Mouse (Mus musculus) liver, adult 2 months (tissue): ENCODE measurements at regions not wholly inside any gene's neighbourhood (a gene's known extent, or its start where the extent isn't known, plus 50 kb on each side); places are given as distances from the start of the nearest gene placed in this dataset.

Experiments
- DNase-seq: peaks from one replicate; pipeline ENCODE4 v3.0.0-alpha.2; 2011; ENCODE audit warnings: low read depth, low spot score; ENCODE audit errors: extremely low read depth
- H3K27ac ChIP-seq: fragments of 200-500 bp; replicated peaks from 2 replicates; pipeline ENCODE4 v1.5.1; 2012; ENCODE audit warnings: low read depth, mild to moderate bottlenecking, control low read depth, inconsistent platforms, low read length; ENCODE audit not compliant: insufficient read depth
- H3K27me3 ChIP-seq: fragments of 200-500 bp; 2 replicates; pipeline ENCODE4 v1.6.1; 2012; ENCODE audit warnings: mild to moderate bottlenecking, moderate library complexity, low read length, inconsistent platforms; ENCODE audit not compliant: control insufficient read depth, insufficient read depth
- H3K36me3 ChIP-seq: fragments of 200-500 bp; 2 replicates; pipeline ENCODE4 v1.6.1; 2012; ENCODE audit warnings: low read length, inconsistent platforms; ENCODE audit not compliant: control insufficient read depth, insufficient read depth
- H3K4me1 ChIP-seq: fragments of 200-500 bp; 2 replicates; pipeline ENCODE4 v1.6.1; 2011; ENCODE audit warnings: low read length; ENCODE audit not compliant: control insufficient read depth, insufficient read depth
- H3K4me3 ChIP-seq: fragments of 200-500 bp; 2 replicates; pipeline ENCODE4 v1.5.1; 2011; ENCODE audit warnings: low read depth, mild to moderate bottlenecking, control low read depth, low read length, moderate library complexity; ENCODE audit not compliant: insufficient read depth
- H3K79me2 ChIP-seq: fragments of 200-500 bp; 2 replicates; pipeline ENCODE4 v1.6.1; 2012; ENCODE audit warnings: inconsistent platforms, mild to moderate bottlenecking, low read length, moderate library complexity; ENCODE audit not compliant: control insufficient read depth, insufficient read depth
- H3K9ac ChIP-seq: fragments of 200-500 bp; 2 replicates; pipeline ENCODE4 v1.6.1; 2012; ENCODE audit warnings: low read depth, mild to moderate bottlenecking, control low read depth, inconsistent platforms, low read length
- CTCF ChIP-seq: fragments of 200-500 bp; IDR thresholded peaks from 2 replicates; pipeline ENCODE4 v1.5.1; 2011; ENCODE audit warnings: low read depth, low read length, control low read depth
- POLR2A ChIP-seq: fragments of 200-500 bp; IDR thresholded peaks from 2 replicates; pipeline ENCODE4 v1.6.1; 2011; ENCODE audit warnings: low read length, control low read depth; ENCODE audit not compliant: insufficient read depth; ENCODE audit errors: extremely low read depth
- WGBS: fragments of 180-500 bp; shearing (Covaris S2); methylation state at CpG from one replicate; pipeline ENCODE4 v1.1.7; 2018; 5-methylcytosine and 5-hydroxymethylcytosine counted together

GRCm38 (mm10) chr14:110043211-110043610, 711.7 kb downstream of the Slitrk6 start:
- TF ChIP-seq POLR2A = no peak
- no peak for TF ChIP-seq CTCF
- Histone ChIP-seq H3K27me3 (no peaks in the 10 kb centered on the region), H3K4me1 (no peaks in the 10 kb centered on the region), H3K27ac (no peak overlapping the region), H3K4me3 (no peak overlapping the region), H3K9ac (no peak overlapping the region), H3K36me3 (no peaks in the 10 kb centered on the region), H3K79me2 (no peaks in the 10 kb centered on the region)
- no peak for DNase-seq

- Histone ChIP-seq H3K79me2 (no peaks in the 10 kb centered on the region), H3K4me1 (no peaks in the 10 kb centered on the region), H3K27me3 (no peaks in the 10 kb centered on the region), H3K27ac (no peak overlapping the region), H3K4me3 (no peak overlapping the region), H3K36me3 (no peaks in the 10 kb centered on the region), H3K9ac (no peak overlapping the region)
- WGBS = 50% methylated on average over 3 of the region's 3 CpGs
- TF ChIP-seq CTCF = no peak
- no peak for TF ChIP-seq POLR2A
- DNase-seq = no peak
Measured at GRCm38 (mm10) chr14:110021812-110022211, 733.1 kb downstream of the Slitrk6 start.

- Histone ChIP-seq H3K36me3 (no peaks in the 10 kb centered on the region), H3K27me3 (no peaks in the 10 kb centered on the region), H3K4me3 (no peak overlapping the region), H3K4me1 (no peaks in the 10 kb centered on the region), H3K9ac (no peak overlapping the region), H3K27ac (no peak overlapping the region), H3K79me2 (no peaks in the 10 kb centered on the region)
- no peak for TF ChIP-seq CTCF
- TF ChIP-seq POLR2A = no peak
- 54% methylated on average over 2 of the region's 2 CpGs for WGBS
- no peak for DNase-seq
Measured at GRCm38 (mm10) chr14:110015126-110015525, 739.8 kb downstream of the Slitrk6 start.

GRCm38 (mm10) chr14:110013229-110013628, 741.7 kb downstream of the Slitrk6 start:
- no peaks in the 10 kb centered on the region for H3K27me3 ChIP-seq
- H3K9ac ChIP-seq = no peak overlapping the region
- no peaks in the 10 kb centered on the region for H3K4me1 ChIP-seq
- no peaks in the 10 kb centered on the region for H3K79me2 ChIP-seq
- no peaks in the 10 kb centered on the region for H3K36me3 ChIP-seq
- no peak overlapping the region for H3K4me3 ChIP-seq
- no peak overlapping the region for H3K27ac ChIP-seq
- no peak for DNase-seq
- TF ChIP-seq CTCF = no peak
- TF ChIP-seq POLR2A = no peak
- 83% methylated on average over 1 of the region's 1 CpGs for WGBS

GRCm38 (mm10) chr14:110007159-110007558, 747.8 kb downstream of the Slitrk6 start:
- Histone ChIP-seq H3K27ac (no peak overlapping the region), H3K79me2 (no peaks in the 10 kb centered on the region), H3K36me3 (no peaks in the 10 kb centered on the region), H3K27me3 (no peaks in the 10 kb centered on the region), H3K4me1 (no peaks in the 10 kb centered on the region), H3K9ac (no peak overlapping the region), H3K4me3 (no peak overlapping the region)
- WGBS = 78% methylated on average over 6 of the region's 6 CpGs
- no peak for TF ChIP-seq POLR2A
- no peak for DNase-seq

- Histone ChIP-seq H3K79me2 (no peaks in the 10 kb centered on the region), H3K9ac (no peak overlapping the region), H3K27ac (no peak overlapping the region), H3K36me3 (no peaks in the 10 kb centered on the region), H3K4me1 (no peaks in the 10 kb centered on the region), H3K27me3 (no peaks in the 10 kb centered on the region), H3K4me3 (no peak overlapping the region)
- 56% methylated on average over 4 of the region's 4 CpGs for WGBS
- DNase-seq = no peak
- TF ChIP-seq POLR2A = no peak
- TF ChIP-seq CTCF = no peak
Measured at GRCm38 (mm10) chr14:109985026-109985425, 769.9 kb downstream of the Slitrk6 start.
